In the genomic region with DNA sequence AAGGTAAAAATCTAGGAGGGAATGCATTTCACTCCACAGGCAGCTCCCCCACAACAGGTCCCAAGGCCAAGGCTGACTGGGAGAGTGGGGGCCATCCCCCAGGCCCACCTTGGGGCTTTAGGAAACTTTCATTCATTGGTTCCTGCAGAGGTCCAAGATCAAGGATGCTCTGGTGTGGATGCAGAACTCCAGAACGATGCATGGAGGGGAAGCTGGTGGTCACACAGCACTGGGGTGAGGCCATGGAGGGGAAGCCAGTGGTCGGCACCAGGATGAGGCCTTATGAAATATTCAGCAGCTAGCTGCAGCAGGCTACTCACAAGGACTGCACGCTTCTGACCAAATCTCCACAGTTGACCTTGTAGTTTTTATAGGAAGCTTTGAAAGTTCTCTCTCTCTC, we compare ENCODE assay signal across 27 mouse cellular contexts.
"Had no signal": no experiment of that assay in that cellular context is flagged by ENCODE, and none has a peak within 500 bp of the region (broad histone marks: within the 10 kb centered on the region; RNA-seq: fewer than 3 reads in every experiment).

No protein-coding gene starts in this region.

- DNase-seq: gastrocnemius, adult 2 months; gastrocnemius, postnatal 10 days; gastrocnemius, postnatal 25 days; heart, adult 11 months; heart, adult 2 months; heart, postnatal 14 days; heart, postnatal 36 days; kidney, adult 18-20 months; kidney, adult 8-10 months; kidney, postnatal 14 days; kidney, postnatal 36 days; layer of hippocampus, adult 9-11 months; layer of hippocampus, postnatal 36 days; left cerebral cortex, postnatal 4 days had no signal

- H3K9me3 ChIP-seq: heart, embryonic 13.5 days; heart, embryonic 15.5 days; hindbrain, embryonic 10.5 days; hindbrain, embryonic 12.5 days; intestine, embryonic 15.5 days; kidney, embryonic 15.5 days; limb, embryonic 13.5 days; limb, embryonic 15.5 days had no signal

- H3K4me3 ChIP-seq: gastrocnemius, adult 2 months; heart, adult 2 months; heart, embryonic 13.5 days; heart, embryonic 15.5 days; hindbrain, embryonic 10.5 days; hindbrain, embryonic 12.5 days; intestine, embryonic 15.5 days; kidney, embryonic 15.5 days; limb, embryonic 13.5 days; limb, embryonic 15.5 days had no signal

- H3K9ac ChIP-seq: heart, embryonic 13.5 days; heart, embryonic 15.5 days; hindbrain, embryonic 12.5 days; hindbrain, embryonic 14.5 days; intestine, embryonic 15.5 days; kidney, embryonic 15.5 days; limb, embryonic 13.5 days; limb, embryonic 15.5 days had no signal

- H3K4me1 ChIP-seq: heart, embryonic 13.5 days; heart, embryonic 15.5 days; limb, embryonic 13.5 days; limb, embryonic 15.5 days had no signal

- H3K4me2 ChIP-seq: heart, embryonic 11.5 days; heart, embryonic 13.5 days; heart, embryonic 15.5 days; hindbrain, embryonic 12.5 days; hindbrain, embryonic 14.5 days; intestine, embryonic 15.5 days; kidney, embryonic 15.5 days; limb, embryonic 13.5 days; limb, embryonic 15.5 days had no signal

- H3K27me3 ChIP-seq: heart, embryonic 15.5 days; hindbrain, embryonic 12.5 days; intestine, embryonic 15.5 days; kidney, embryonic 15.5 days; limb, embryonic 15.5 days had no signal

- H3K27ac ChIP-seq: gastrocnemius, adult 2 months; heart, adult 2 months; heart, embryonic 13.5 days; heart, embryonic 15.5 days; hindbrain, embryonic 10.5 days; hindbrain, embryonic 12.5 days; hindbrain, embryonic 14.5 days; intestine, embryonic 15.5 days; kidney, embryonic 15.5 days; kidney, postnatal 0 days; limb, embryonic 13.5 days; limb, embryonic 15.5 days had no signal

- H3K36me3 ChIP-seq: heart, embryonic 13.5 days; heart, embryonic 15.5 days; hindbrain, embryonic 10.5 days; hindbrain, embryonic 12.5 days; intestine, embryonic 15.5 days; kidney, embryonic 15.5 days; limb, embryonic 13.5 days; limb, embryonic 15.5 days had no signal

- ATAC-seq: hindbrain, embryonic 16.5 days; inflammation-experienced regulatory T-cells, adult 6 months had no signal
